Mouse (Mus musculus): Measurements from ENCODE around the gene Col1a1. TPM values are rescaled to one million over a fixed set of nuclear protein-coding genes. Genes with fewer than 3 reads are reported as not detected.
A peak's percentile ranks its signal among the peaks of the same experiment; 100 is the strongest.

The Col1a1 gene
- polyA plus RNA-seq, 1 experiment from 2014 or later = 2.2 TPM

DNA sequence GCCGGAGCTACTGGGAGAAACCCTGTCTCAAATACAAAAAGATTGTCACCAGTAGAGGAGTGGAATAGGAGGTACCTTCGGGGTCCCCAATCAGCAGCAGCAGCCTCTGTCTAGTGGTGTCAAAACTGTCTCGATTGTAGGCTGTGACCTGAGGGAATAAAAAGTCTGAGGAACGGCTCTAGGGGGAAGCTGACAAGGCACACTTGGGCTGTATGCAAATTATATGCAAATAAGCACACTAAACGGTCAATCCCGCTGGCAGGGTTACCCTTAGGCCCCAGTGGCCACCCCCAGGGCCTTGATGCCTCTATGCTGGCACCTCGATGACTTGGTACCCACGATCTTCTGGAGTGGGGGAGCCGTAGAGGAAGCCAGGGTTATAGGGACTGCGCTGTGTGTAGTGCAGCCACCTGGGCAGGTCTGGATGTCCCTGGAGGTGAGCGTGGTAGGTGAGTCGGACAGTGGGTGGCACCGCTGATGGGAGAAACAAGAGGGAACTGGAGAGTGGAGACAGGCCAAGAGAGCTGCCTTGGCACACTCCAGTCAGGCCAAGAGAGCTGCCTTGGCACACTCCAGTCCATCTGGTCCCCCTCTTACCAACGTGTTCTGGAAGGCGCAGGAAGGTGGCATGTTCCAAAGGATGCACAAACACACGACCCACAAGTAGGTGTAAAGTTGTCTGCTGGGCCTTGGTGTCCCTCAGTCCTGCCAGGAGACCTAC lies 36.0 kb downstream of the Col1a1 start:
- DNase-seq (ENCODE audit: low read depth, low spot score) = no peak
- ChIA-PET CTCF (interaction anchor here (1.2 to 3.5 kb wide), 2 partner anchors 31 to 35 kb away, joined by 4 to 23 read pairs; no protein-coding TSS in a partner anchor), POLR2A (interaction anchor here (0.5 kb wide), 1 partner anchor 19 kb away, joined by 4 read pairs; the partner anchor contains the start of gene Ppp1r9b)
- in situ Hi-C loops (cut with MboI; ENCODE audit: low pct_unique_long_range_greater_than_20kb) = loop anchor here (5.0 kb wide), 1 partner anchor 35 kb away; the partner anchor contains the start of gene Col1a1
- no peak for ATAC-seq
- H3K27me3 ChIP-seq = no peaks in the 10 kb centered on the region
- no peak for TF ChIP-seq CTCF (IDR thresholded peaks at IDR 0.05)

DNA sequence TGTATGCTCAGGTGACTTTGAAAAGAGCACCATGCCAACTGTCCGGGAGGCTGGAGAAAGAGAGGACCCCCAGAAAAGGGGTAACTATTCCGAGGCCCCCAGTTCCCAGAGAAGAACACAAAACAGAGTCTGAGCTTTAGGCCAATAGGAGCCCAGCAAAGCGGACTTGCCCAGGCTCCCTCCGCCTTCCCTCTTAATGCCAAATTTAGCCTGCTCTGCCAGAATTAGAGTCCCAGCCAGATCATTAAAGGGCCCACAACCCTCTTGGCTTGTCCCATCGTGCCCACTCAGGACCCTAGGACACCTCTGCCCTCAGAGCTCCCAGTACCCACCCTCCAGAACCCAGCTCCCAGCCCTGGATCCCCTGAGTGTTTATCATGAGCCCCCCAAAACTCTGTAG lies 36.9 kb downstream of the Col1a1 start:
- in situ Hi-C loops (cut with MboI; ENCODE audit: low pct_unique_long_range_greater_than_20kb) = loop anchor here (5.0 kb wide), 1 partner anchor 36 kb away; the partner anchor contains the start of gene Col1a1
- ChIA-PET POLR2A (interaction anchor here (0.8 kb wide), 1 partner anchor 17 kb away, joined by 3 read pairs; no protein-coding TSS in a partner anchor), CTCF (interaction anchor here (1.2 to 3.5 kb wide), 2 partner anchors 31 to 36 kb away, joined by 4 to 23 read pairs; no protein-coding TSS in a partner anchor)
- no peaks in the 10 kb centered on the region for H3K27me3 ChIP-seq
- DNase-seq (ENCODE audit: low read depth, low spot score) = no peak
- no peak for ATAC-seq
- TF ChIP-seq CTCF (IDR thresholded peaks at IDR 0.05) = no peak

DNA sequence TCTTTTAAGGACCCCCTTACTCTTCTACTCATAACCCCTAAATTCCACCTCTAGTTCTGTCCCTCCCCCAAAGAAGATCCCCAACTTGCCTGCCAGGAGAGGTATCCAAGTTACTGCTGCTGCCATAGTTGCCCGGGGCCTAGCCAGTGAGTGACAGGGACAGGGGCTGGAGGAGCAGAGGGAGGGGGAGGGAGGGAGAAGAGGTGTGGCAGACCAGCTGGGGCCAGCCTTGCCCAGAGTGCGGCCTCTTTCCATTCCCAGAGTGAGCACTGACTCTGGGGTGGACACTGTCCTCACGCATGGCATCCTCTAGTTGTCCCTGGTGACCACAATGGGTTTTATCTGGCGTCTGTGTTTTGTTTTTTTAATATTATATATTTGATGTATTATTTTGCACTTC lies 37.3 kb downstream of the Col1a1 start:
- no peak for ATAC-seq
- in situ Hi-C loops (cut with MboI; ENCODE audit: low pct_unique_long_range_greater_than_20kb) = loop anchor here (5.0 kb wide), 1 partner anchor 36 kb away; the partner anchor contains the start of gene Col1a1
- CTCF ChIA-PET = no interaction called here

DNA sequence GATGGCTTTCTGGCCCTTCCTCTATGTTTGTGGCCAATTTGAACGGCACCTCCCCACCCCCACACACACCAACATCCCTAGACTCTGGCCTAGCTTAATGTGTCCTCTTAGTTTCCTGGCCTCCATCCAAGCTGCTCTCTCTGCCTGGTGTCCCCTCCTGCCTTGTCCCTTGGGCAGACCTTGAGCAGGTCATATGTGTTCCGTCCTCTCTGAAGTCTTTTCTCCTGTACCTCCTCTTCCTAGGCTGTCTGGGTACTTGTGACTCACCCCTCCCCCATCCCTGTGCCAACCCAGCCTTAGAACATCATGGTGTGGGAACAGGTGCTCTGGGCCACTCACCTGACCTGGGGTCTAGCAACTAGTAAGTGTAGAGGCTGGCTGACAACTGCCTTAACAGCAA lies 38.9 kb downstream of the Col1a1 start:
- ChIA-PET POLR2A (interaction anchor here (1.1 kb wide), 1 partner anchor 16 kb away, joined by 3 read pairs; the partner anchor contains the start of gene Ppp1r9b), CTCF (interaction anchor here (0.7 to 1.6 kb wide), 2 partner anchors 12 to 16 kb away, joined by 3 read pairs; partner anchors contain the start of gene Ppp1r9b)
- TF ChIP-seq CTCF (IDR thresholded peaks at IDR 0.05) = no peak
- DNase-seq (ENCODE audit: low read depth, low spot score) (no peak), ATAC-seq (no peak)
- H3K27me3 ChIP-seq = no peaks in the 10 kb centered on the region
- in situ Hi-C loops (cut with MboI; ENCODE audit: low pct_unique_long_range_greater_than_20kb) = loop anchor here (5.0 kb wide), 2 partner anchors 38 to 67 kb away; partner anchors contain the start of genes Col1a1 and Pdk2

More for the DNA sequence above, 37.3 kb downstream of the Col1a1 start:
- POLR2A ChIA-PET = interaction anchor here (0.8 kb wide), 1 partner anchor 17 kb away, joined by 3 read pairs; no protein-coding TSS in a partner anchor
- no peak for DNase-seq (ENCODE audit: low read depth, low spot score)
- H3K27me3 ChIP-seq = no peaks in the 10 kb centered on the region
- no peak for TF ChIP-seq CTCF (IDR thresholded peaks at IDR 0.05)

DNA sequence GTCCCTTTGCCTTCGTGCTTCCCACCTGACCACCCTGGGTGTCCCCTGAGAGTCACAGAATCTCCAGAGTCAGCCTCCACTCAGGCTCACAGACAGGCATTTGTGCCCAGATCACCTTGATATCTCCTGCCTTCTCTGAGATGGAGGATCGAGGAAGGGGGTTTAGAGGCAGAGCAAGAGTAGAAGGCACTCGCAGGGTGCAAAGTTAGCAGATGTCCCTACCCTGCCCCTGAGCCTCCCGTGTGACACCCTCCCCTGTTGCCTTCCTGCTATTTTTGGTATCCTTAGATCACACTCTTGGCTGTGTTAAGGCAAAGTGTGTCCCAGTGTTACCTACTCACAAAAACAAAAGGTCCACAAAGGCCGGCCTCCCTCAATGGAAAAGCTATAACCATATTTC lies 40.2 kb downstream of the Col1a1 start, which contains the start of gene Sgca:
Gene Sgca (minus strand): TSS at position 129 of the 400 bp plus-strand sequence.
- POLR2A ChIA-PET = interaction anchor here (1.1 kb wide), 1 partner anchor 15 kb away, joined by 3 read pairs; the partner anchor contains the start of gene Ppp1r9b
- CTCF ChIA-PET = interaction anchor here (1.4 to 1.6 kb wide), 4 partner anchors 12 to 40 kb away, joined by 3 to 5 read pairs (median 5); no protein-coding TSS in a partner anchor
- ATAC-seq (no peak), DNase-seq (ENCODE audit: low read depth, low spot score) (no peak)
- no peak for TF ChIP-seq CTCF (IDR thresholded peaks at IDR 0.05)
- H3K27me3 ChIP-seq = no peaks in the 10 kb centered on the region
- in situ Hi-C loops (cut with MboI; ENCODE audit: low pct_unique_long_range_greater_than_20kb) = loop anchor here (5.0 kb wide), 1 partner anchor 66 kb away; the partner anchor contains the start of gene Pdk2

DNA sequence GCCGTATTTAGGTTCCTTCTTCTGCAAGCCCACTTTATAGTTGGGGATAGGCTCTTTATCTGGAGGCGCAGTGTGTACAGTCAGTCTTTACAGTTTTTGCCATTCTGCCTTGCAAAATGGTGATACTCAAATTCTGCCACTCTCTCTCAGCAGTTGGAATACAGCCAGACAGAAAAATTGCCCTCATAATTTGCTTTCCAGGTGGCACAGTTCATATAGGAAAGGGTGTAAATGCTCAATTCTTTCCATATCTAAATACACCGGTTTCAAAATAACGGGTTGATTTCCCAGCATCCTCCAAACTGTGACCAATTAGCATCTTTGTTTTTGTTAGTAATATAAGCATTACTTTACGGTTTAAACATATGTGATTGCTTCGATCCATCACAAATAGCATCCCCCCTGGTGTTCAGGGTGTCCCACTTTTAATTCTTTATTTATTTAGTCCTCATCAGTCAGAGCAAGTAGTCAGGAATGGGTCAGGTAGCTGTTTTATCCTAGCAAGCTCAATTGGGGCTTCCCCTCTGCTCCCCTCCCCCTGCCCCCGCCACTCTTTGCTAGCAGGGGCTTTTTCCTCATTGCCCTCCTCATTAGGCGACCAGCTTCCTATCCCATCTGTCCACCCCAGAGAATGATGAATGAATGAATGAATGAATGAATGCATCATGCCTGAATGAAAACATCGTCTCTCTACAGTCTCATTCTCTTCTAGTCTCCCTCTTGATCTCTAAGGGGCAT lies 42.3 kb downstream of the Col1a1 start:
- no peak for DNase-seq (ENCODE audit: low read depth, low spot score)
- in situ Hi-C loops (cut with MboI; ENCODE audit: low pct_unique_long_range_greater_than_20kb) = loop anchor here (5.0 kb wide), 1 partner anchor 64 kb away; the partner anchor contains the start of gene Pdk2
- POLR2A ChIA-PET = no interaction called here
- CTCF ChIA-PET = interaction anchor here (0.8 to 2.4 kb wide), 8 partner anchors 10 to 134 kb away, joined by 3 to 13 read pairs (median 5); partner anchors contain the start of gene Pdk2
- TF ChIP-seq CTCF (IDR thresholded peaks at IDR 0.05) = no peak
- no peak for ATAC-seq
- no peaks in the 10 kb centered on the region for H3K27me3 ChIP-seq

DNA sequence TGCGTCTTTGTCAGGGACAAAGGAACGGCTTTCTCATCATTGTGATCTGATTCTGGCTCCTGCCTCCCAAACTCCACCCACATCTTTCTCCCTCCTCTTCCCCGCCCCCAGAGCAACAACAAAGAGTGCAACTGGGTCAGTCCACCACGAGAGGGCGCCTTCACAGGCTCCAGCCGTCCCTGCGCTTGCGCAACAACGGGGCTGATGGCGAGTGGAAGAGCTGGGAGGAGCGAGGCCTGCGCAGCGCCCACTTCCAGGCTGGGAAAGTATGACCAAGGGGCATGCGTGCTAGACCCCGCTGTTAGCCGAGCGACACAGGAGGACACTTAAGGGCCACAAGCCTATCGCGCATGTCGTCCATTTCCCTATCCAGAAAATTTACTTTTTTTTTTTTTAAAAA lies 42.9 kb downstream of the Col1a1 start:
- no peaks in the 10 kb centered on the region for H3K27me3 ChIP-seq
- ATAC-seq = peak; percentile 62
- no peak for DNase-seq (ENCODE audit: low read depth, low spot score)
- CTCF ChIA-PET = interaction anchor here (0.8 to 2.4 kb wide), 6 partner anchors 10 to 133 kb away, joined by 3 to 13 read pairs (median 5); no protein-coding TSS in a partner anchor
- in situ Hi-C loops (cut with MboI; ENCODE audit: low pct_unique_long_range_greater_than_20kb) = loop anchor here (5.0 kb wide), 1 partner anchor 63 kb away; the partner anchor contains the start of gene Pdk2
- POLR2A ChIA-PET = interaction anchor here (1.6 kb wide), 1 partner anchor 11 kb away, joined by 6 read pairs; no protein-coding TSS in a partner anchor
- peak; percentile 98 for TF ChIP-seq CTCF (IDR thresholded peaks at IDR 0.05)

DNA sequence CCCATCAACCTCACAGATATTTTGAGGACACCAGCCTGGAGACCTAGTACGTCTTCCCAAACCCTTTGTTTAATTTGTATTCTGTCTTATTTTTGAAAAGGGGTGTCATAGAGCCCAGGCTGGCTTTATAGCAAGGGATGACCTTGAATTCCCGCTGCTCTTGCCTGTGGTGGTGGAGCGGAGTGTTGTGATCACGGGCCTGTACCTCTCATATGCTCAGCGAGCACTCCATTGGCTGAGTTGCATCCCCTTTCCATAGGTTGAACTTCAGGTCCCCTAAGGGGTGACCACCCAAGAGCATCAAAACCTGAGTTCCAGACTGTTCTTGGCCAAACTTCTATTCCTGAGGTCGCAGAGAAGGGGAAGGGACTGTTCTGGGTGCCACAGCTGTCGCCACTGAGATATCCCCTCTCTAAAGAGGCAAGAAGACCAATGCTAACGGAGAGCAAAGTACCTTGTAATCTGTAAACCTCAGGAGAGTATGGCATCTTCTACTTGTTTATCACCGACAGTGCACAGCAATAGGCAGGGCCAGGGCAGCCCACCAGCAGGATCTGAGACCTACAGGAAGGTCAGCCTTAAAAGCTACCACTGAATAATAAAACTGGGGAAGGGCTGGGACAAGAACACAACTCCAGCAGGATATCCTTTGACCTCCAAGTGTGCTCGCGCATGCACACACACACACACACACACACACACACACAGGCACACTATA lies 43.6 kb downstream of the Col1a1 start:
- TF ChIP-seq CTCF (IDR thresholded peaks at IDR 0.05) = no peak
- ATAC-seq = no peak
- in situ Hi-C loops (cut with MboI; ENCODE audit: low pct_unique_long_range_greater_than_20kb) = loop anchor here (5.0 kb wide), 1 partner anchor 63 kb away; the partner anchor contains the start of gene Pdk2
- DNase-seq (ENCODE audit: low read depth, low spot score) = no peak
- ChIA-PET CTCF (interaction anchor here (0.8 to 2.4 kb wide), 6 partner anchors 10 to 133 kb away, joined by 3 to 13 read pairs (median 5); no protein-coding TSS in a partner anchor), POLR2A (interaction anchor here (1.6 kb wide), 1 partner anchor 10 kb away, joined by 6 read pairs; no protein-coding TSS in a partner anchor)
- H3K27me3 ChIP-seq = no peaks in the 10 kb centered on the region

DNA sequence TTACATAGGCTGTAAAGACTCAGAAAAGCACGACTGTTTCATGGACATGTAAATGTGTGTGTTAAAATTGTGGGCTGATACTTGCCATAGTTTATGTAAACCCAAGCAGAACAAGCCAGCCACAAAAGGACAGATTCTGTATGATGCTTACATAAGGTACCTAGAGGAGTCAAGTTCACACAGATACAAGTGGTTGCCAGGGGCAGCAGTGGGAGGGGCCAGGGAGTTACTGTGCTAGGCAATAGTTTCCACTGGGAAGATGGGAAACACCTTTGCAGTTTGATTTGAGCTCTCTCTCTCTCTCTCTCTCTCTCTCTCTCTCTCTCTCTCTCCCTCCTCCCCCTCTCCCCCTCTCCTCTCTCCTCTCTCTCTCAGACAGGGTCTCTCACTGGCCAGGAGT lies 49.1 kb downstream of the Col1a1 start:
- no peak for ATAC-seq
- POLR2A ChIA-PET = no interaction called here

More for the DNA sequence above, 49.1 kb downstream of the Col1a1 start:
- no peaks in the 10 kb centered on the region for H3K27me3 ChIP-seq
- CTCF ChIA-PET = no interaction called here
- in situ Hi-C loops (cut with MboI; ENCODE audit: low pct_unique_long_range_greater_than_20kb) = no loop called here
- no peak for TF ChIP-seq CTCF (IDR thresholded peaks at IDR 0.05)
- DNase-seq (ENCODE audit: low read depth, low spot score) = no peak
